Mouse (Mus musculus) heart, postnatal 0 days (tissue): ENCODE data around the gene Ip6k3.

Experiments
- CTCF ChIP-seq: IDR thresholded peaks from 2 replicates; pipeline ENCODE4 v1.5.1; 2016; ENCODE audit warnings: antibody characterized with exemption, control low read depth, low read depth
- EP300 ChIP-seq: IDR thresholded peaks from 2 replicates; pipeline ENCODE4 v1.6.1; 2016; ENCODE audit warnings: antibody characterized with exemption, low read depth

GRCm38 (mm10) chr17:27123813-27124375 is 43.7 kb downstream of the Ip6k3 start:
- no peak for TF ChIP-seq EP300
- no peak for TF ChIP-seq CTCF
